ENCODE assay signal across 17 mouse cellular contexts in the genomic region with DNA sequence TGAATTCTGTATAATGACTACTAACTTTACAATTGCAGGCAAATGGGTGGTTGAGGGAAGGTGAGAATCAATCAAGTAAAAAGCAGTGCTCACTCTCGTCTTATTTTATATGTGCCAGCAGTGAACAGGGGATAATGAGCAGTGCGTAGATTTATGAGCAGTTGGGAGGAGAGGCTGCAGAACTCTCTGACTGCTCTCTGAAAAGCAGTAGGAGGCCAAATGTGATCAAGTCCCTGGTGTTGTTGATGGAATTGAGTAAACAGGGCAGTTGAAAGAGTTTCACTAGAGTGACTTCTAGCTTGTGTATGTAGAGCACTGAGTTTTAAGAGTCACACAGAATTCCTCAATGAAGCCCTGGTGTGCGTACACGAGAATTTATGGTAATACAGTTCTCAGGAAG.
"Had no signal": no experiment of that assay in that cellular context is flagged by ENCODE, and none has a peak within 500 bp of the region (broad histone marks: within the 10 kb centered on the region; RNA-seq: fewer than 3 reads in every experiment).

No protein-coding gene starts in this region.

- H3K4me1 ChIP-seq: liver, embryonic 13.5 days; liver, embryonic 15.5 days; megakaryocyte, embryonic 14.5 days; midbrain, embryonic 13.5 days; midbrain, embryonic 15.5 days; neural tube, embryonic 12.5 days; stomach, embryonic 15.5 days had no signal

- H3K4me3 ChIP-seq: liver, embryonic 13.5 days; liver, embryonic 15.5 days; megakaryocyte, embryonic 14.5 days; midbrain, embryonic 13.5 days; midbrain, embryonic 15.5 days; neural tube, embryonic 12.5 days; stomach, embryonic 15.5 days had no signal

- H3K9ac ChIP-seq: liver, embryonic 13.5 days; liver, embryonic 15.5 days; liver, postnatal 0 days; midbrain, embryonic 13.5 days; midbrain, embryonic 15.5 days; neural tube, embryonic 12.5 days; stomach, embryonic 15.5 days had no signal

- DNase-seq: liver; liver, embryonic 13.5 days; liver, postnatal 0 days; right cerebral cortex, postnatal 14 days; thymus, adult 18-20 months; thymus, postnatal 14 days; thymus, postnatal 36 days had no signal

- H3K9me3 ChIP-seq: liver, embryonic 13.5 days; liver, embryonic 15.5 days; megakaryocyte, embryonic 14.5 days; midbrain, embryonic 13.5 days; midbrain, embryonic 15.5 days; neural tube, embryonic 12.5 days; stomach, embryonic 15.5 days had no signal

- H3K36me3 ChIP-seq: liver, embryonic 13.5 days; liver, embryonic 15.5 days; midbrain, embryonic 13.5 days; midbrain, embryonic 15.5 days; neural tube, embryonic 12.5 days; stomach, embryonic 15.5 days had no signal

- ATAC-seq: liver, postnatal 0 days; midbrain, embryonic 13.5 days; midbrain, embryonic 15.5 days had no signal

- H3K4me2 ChIP-seq: liver, embryonic 11.5 days; liver, embryonic 13.5 days; liver, embryonic 15.5 days; midbrain, embryonic 11.5 days; midbrain, embryonic 13.5 days; midbrain, embryonic 15.5 days; neural tube, embryonic 12.5 days; stomach, embryonic 15.5 days had no signal

- H3K27me3 ChIP-seq: liver, embryonic 13.5 days; liver, embryonic 15.5 days; megakaryocyte, embryonic 14.5 days; midbrain, embryonic 13.5 days; midbrain, embryonic 15.5 days; neural tube, embryonic 12.5 days; stomach, embryonic 15.5 days had no signal

- H3K27ac ChIP-seq: liver, embryonic 13.5 days; liver, embryonic 15.5 days; macrophage; midbrain, embryonic 13.5 days; midbrain, embryonic 15.5 days; neural tube, embryonic 12.5 days; stomach, embryonic 15.5 days; stomach, postnatal 0 days had no signal
